Mouse (Mus musculus): ENCODE data around the gene Zfp872. TPM values are rescaled to one million over a fixed set of nuclear protein-coding genes. Genes with fewer than 3 reads are reported as not detected.

Zfp872 gene
- polyA plus RNA-seq, 1 experiment from 2014 or later, result 0.11 TPM

DNA sequence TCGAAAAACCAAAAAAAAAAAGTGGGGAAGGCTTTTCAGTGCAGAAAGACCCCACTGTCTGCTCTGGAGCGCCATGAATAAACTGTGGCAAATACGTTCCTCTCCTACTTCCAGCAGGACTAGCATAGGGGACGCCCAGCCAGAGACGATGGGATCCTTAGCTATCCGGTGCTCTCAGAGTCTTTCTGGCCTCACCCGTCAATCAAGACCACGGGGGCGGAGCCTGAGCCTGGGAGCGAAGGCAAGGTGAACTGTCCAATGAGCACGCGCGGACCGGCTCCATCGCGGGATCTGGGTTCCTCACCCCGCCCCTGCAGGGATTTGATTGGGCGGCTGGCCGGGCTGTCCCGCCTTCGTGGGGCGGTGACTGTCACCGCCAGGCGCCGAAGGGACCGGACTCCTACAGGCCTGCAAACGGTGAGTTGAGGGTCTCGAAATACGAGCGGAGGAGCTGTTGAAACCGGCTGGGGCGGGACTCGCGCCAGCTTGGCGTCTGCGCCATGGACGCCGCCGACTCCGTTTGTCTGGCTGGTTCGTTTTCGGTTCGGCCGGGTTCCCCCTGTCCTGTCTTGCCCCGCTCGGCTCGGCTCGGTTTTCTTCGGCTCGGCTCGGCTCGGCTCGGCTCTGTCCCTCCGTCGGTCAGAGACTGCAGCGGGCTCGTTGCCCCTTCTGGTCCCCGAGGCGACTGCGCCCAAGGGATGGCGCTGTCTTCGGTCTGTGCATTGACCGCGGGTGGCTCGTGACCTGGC is 31.2 kb upstream of the Zfp872 start, which contains the start of gene Pigyl:
Gene Pigyl, plus strand, starts transcription at position 350 of the 749 bp plus-strand sequence.
- H3K36me3 ChIP-seq, result peaks cover 11% of the 10 kb centered on the region
- under 1% methylated on average over 65 of the region's 65 CpGs for WGBS
- peak; percentile 99 for ATAC-seq (ENCODE audit: low FRiP score, low read depth)
- H3K9me3 ChIP-seq, result no peaks in the 10 kb centered on the region
- H3K4me3 ChIP-seq, result peak within 1 kb of the TSS; percentile 65
- H3K9ac ChIP-seq, result peak within 1 kb of the TSS; percentile 88
- peaks cover 18% of the 10 kb centered on the region for H3K4me1 ChIP-seq
- H3K27me3 ChIP-seq, result peaks cover 9% of the 10 kb centered on the region
- peak within 1 kb of the TSS; percentile 90 for H3K27ac ChIP-seq
- peak within 1 kb of the TSS; percentile 76 for H3K4me2 ChIP-seq (replicated peaks)

DNA sequence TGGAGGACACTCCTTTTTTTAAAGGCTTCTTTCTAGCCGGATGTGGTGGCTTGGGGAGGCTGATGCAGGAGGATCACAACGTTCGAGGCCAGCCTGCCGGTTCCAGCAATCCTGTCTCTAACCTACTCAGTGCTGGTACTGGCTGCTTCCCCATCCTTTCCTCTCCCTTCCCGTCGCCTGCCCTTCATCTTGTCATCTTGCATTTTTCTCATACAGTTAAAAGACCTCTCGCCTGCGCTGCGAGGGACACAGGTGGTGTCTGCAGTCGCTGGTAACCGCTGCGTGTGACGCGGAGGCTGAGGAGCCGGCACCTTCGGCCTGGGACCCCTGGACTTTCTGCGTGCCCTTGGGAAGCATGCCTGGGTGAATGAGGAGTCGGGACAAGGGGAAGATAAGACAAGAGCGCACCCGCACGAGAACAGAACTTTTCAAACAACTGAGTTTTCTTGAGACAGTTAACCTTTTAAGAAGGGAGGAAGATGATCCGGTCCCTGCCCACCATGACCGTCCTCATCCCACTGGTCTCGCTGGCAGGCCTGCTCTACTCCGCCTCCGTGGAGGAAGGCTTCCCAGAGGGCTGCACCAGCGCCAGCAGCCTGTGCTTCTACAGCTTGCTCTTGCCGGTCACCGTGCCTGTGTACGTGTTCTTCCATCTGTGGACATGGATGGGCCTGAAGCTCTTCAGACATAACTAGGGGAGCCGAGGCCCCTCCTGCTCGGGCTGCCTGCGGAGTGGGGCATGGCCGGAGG is 30.2 kb upstream of the Zfp872 start:
- Histone ChIP-seq H3K36me3 (peaks cover 11% of the 10 kb centered on the region), H3K4me3 (peak overlapping the region; percentile 65), H3K27me3 (peaks cover 9% of the 10 kb centered on the region), H3K9me3 (no peaks in the 10 kb centered on the region), H3K4me1 (peaks cover 18% of the 10 kb centered on the region), H3K9ac (peak overlapping the region; percentile 88), H3K27ac (no peak overlapping the region), H3K4me2 (replicated peaks) (peak overlapping the region; percentile 76)
- 65% methylated on average over 34 of the region's 34 CpGs for WGBS
- no peak for ATAC-seq (ENCODE audit: low FRiP score, low read depth)

DNA sequence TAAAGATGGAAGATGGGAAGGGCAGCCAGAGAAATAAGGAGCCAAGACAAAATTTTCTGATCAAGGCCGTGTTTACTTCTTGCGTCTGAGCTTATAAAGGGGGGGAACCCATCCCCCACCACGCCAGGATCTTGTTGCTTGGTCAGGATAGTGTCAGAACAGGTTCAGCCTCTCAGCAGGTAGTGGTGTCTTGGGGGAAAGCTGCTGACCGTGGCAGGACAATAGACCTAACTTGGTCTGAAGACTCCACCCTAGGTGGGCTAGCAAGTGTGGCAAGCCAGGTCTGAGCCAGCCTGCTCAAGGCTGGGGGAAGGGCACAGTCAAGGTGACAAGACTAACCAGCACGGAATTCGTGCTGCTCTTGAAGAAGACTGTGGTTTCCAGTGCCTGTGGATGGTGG is 26.6 kb upstream of the Zfp872 start:
- no peak for ATAC-seq (ENCODE audit: low FRiP score, low read depth)
- peaks cover 10% of the 10 kb centered on the region for H3K4me1 ChIP-seq
- peaks cover 11% of the 10 kb centered on the region for H3K36me3 ChIP-seq
- H3K27ac ChIP-seq, result no peak overlapping the region
- no peaks in the 10 kb centered on the region for H3K9me3 ChIP-seq
- no peak overlapping the region for H3K9ac ChIP-seq
- no peak overlapping the region for H3K4me2 ChIP-seq (replicated peaks)
- H3K27me3 ChIP-seq, result peaks cover 11% of the 10 kb centered on the region
- 47% methylated on average over 6 of the region's 6 CpGs for WGBS
- H3K4me3 ChIP-seq, result no peak overlapping the region

DNA sequence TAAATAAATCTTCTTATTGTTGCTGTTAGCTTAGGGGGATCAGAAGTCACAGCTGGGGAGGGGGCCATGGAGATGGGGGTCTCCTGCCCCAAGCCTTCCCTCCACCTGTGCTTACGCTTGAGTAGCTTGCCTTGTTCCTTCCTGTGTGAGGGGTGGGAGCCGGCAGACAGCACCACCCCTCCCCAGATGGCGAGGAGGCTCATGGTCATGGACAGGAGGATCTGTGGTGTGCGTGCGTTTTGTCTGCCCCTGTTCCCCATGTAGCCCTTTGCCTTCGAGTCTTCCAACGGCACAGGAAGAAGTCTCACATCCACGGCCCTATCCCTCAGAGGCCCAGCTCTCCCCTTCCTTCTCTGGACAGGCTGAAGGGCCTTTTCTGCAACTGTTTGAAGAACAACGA is 25.6 kb upstream of the Zfp872 start:
- H3K27ac ChIP-seq, result no peak overlapping the region
- WGBS, result 69% methylated on average over 9 of the region's 9 CpGs
- no peak overlapping the region for H3K4me3 ChIP-seq
- no peak overlapping the region for H3K9ac ChIP-seq
- H3K9me3 ChIP-seq, result peaks cover 4% of the 10 kb centered on the region; the same call in 1 of the 2 replicates
- H3K4me2 ChIP-seq (replicated peaks), result no peak overlapping the region
- H3K27me3 ChIP-seq, result peaks cover 11% of the 10 kb centered on the region
- peaks cover 8% of the 10 kb centered on the region for H3K4me1 ChIP-seq
- no peak for ATAC-seq (ENCODE audit: low FRiP score, low read depth)
- peaks cover 11% of the 10 kb centered on the region for H3K36me3 ChIP-seq

DNA sequence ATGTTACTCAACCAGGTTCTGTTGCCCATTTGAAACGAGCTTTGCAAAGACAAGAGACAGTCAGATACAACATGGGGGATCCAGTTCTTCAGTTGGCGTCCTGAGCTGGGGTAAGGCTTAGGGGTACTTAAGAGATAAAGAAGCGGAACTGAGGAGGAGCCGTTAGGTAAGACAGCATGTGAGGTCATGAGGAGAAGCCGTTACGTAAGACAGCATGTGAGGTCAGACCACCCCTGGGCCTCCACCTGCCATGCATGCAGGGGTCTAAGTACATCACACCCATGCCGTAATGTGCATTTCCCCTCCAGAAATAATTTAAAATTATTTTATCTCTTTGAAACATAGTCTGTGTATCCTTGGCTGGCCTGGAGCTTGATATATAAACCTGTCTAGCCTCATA is 25.0 kb upstream of the Zfp872 start:
- H3K9me3 ChIP-seq, result peaks cover 4% of the 10 kb centered on the region; the same call in 1 of the 2 replicates
- WGBS, result 87% methylated on average over 7 of the region's 7 CpGs
- no peak for ATAC-seq (ENCODE audit: low FRiP score, low read depth)

DNA sequence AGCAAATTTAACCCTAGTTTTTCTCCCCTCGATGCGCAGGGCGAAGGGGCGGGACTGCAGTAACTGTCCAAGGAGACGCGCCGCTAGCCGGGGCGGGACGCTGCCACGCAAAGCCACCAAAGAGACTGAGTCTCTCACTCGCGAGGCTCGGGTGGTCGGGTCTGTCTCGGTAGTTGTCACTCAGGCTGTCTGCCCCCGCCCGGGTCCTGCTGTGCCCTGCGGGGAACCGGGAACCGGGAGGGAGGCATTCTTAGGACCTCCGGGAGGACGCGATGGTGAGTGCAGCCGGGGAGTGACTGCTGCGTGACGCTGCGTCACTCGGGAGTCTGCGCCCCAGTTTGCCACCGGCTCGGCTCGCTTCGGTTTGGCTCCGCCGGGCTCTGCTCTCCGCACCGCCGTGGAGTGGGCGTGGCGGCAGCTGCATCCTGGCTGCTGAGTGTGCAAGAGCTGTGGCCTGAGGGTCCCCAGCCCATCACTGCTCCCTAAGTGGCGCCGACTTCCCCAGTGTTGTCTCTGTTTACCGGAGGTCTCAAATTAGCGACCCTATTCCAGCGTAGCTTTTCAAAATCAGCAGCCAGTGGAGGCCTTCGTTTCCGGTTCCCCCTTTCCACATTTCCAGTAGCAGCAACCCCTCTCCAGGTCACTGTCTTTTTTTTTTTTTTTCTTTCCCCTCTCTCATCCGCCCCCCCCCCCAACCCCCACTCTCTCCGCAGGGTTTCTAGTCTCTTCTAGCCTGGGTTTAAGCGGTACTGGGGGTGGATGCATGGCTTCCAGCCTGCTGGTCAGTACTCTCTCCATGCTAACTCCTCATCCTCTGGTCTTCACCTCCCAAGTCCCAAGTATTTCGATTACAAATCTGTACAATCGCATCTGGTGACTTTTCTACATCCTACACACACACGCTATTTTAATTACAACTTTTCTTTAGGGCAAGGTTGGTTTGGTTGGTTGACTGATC is 22.9 kb upstream of the Zfp872 start:
- peak overlapping the region; percentile 81 for H3K9ac ChIP-seq
- H3K4me2 ChIP-seq (replicated peaks), result peak overlapping the region; percentile 95
- ATAC-seq (ENCODE audit: low FRiP score, low read depth), result peak; percentile 78
- peaks cover 4% of the 10 kb centered on the region; the same call in 1 of the 2 replicates for H3K9me3 ChIP-seq
- H3K27me3 ChIP-seq, result peaks cover 3% of the 10 kb centered on the region; the same call in 1 of the 2 replicates
- H3K27ac ChIP-seq, result no peak overlapping the region
- H3K4me1 ChIP-seq, result no peaks in the 10 kb centered on the region
- no peaks in the 10 kb centered on the region for H3K36me3 ChIP-seq
- 2% methylated on average over 54 of the region's 54 CpGs for WGBS
- peak overlapping the region; percentile 65 for H3K4me3 ChIP-seq

More for the DNA sequence above, 25.0 kb upstream of the Zfp872 start:
- no peak overlapping the region for H3K4me2 ChIP-seq (replicated peaks)
- H3K27me3 ChIP-seq, result peaks cover 5% of the 10 kb centered on the region
- H3K36me3 ChIP-seq, result peaks cover 10% of the 10 kb centered on the region
- H3K4me3 ChIP-seq, result no peak overlapping the region
- H3K4me1 ChIP-seq, result peaks cover 2% of the 10 kb centered on the region
- H3K9ac ChIP-seq, result no peak overlapping the region
- no peak overlapping the region for H3K27ac ChIP-seq

DNA sequence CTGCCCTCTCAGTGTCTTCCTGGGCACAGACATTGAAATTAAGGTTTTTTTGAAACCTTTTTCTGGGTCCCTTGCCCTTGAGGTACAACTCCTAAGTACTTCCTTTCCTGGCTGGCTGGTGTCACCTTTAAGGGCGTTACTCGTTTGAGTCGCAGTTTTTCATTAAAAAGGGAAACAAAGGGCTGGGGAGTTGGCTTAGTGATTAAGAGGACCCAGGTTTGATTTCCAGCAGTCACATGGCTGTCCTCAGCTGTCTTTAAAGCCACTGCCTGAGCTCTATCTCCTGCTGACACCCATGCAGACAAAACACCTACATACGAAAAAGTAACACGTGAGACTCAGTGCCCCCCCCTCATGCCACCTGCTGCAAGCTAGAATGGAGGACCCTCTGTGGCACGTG is 21.9 kb upstream of the Zfp872 start:
- Histone ChIP-seq H3K9me3 (peaks cover 4% of the 10 kb centered on the region; the same call in 1 of the 2 replicates), H3K4me3 (no peak overlapping the region), H3K4me1 (no peaks in the 10 kb centered on the region), H3K9ac (no peak overlapping the region), H3K27ac (no peak overlapping the region), H3K27me3 (peaks cover 3% of the 10 kb centered on the region; the same call in 1 of the 2 replicates), H3K36me3 (no peaks in the 10 kb centered on the region), H3K4me2 (replicated peaks) (no peak overlapping the region)
- no peak for ATAC-seq (ENCODE audit: low FRiP score, low read depth)
- WGBS, result 48% methylated on average over 6 of the region's 6 CpGs

DNA sequence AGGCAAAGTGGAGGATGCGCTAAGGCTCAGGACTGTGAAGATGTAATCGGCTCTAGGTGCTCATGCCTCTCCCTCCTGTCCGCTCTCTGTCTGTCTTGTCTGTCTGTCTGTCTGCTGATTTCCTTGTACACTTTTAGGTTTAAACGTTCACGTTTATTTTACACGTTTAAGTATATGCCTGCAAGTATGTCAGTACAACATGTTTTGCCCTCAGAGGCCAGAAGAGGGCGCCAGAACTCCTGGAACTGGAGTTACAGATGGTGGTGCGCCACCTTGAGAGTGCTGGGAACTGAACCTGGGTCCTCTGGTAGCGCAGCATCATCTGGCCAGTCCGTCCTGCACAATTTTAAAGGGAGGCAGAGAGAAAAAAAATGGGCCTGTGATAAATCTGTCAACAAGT is 21.2 kb upstream of the Zfp872 start:
- no peaks in the 10 kb centered on the region for H3K36me3 ChIP-seq
- H3K27me3 ChIP-seq, result peaks cover 3% of the 10 kb centered on the region; the same call in 1 of the 2 replicates
- no peak for ATAC-seq (ENCODE audit: low FRiP score, low read depth)
- no peak overlapping the region for H3K27ac ChIP-seq
- 88% methylated on average over 10 of the region's 10 CpGs for WGBS
- H3K9me3 ChIP-seq, result peaks cover 4% of the 10 kb centered on the region; the same call in 1 of the 2 replicates
- H3K4me1 ChIP-seq, result no peaks in the 10 kb centered on the region
- no peak overlapping the region for H3K9ac ChIP-seq
- H3K4me3 ChIP-seq, result no peak overlapping the region
- H3K4me2 ChIP-seq (replicated peaks), result no peak overlapping the region

DNA sequence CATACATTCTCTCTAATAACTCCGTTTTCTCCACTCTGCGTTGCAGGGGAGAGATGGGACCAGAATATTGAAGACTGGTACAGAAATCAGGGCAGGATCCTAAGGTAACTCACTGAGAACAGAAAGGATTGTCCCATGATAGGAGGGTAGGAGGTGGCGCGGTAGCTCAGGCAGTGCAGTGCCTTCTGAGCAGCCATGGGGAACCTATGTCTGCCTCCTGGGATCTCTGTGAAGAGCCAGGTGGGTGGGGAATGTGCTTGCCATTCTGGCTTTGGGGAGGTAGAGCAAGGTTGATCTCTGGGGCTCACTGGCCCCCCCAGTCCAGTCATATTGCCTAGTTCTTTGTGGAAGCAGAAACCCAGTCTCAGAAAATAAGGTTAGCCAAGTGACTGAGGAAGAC is 20.1 kb upstream of the Zfp872 start:
- Histone ChIP-seq H3K9me3 (peaks cover 4% of the 10 kb centered on the region; the same call in 1 of the 2 replicates), H3K4me2 (replicated peaks) (no peak overlapping the region), H3K27ac (no peak overlapping the region), H3K4me3 (no peak overlapping the region), H3K36me3 (no peaks in the 10 kb centered on the region), H3K27me3 (peaks cover 3% of the 10 kb centered on the region; the same call in 1 of the 2 replicates), H3K9ac (no peak overlapping the region), H3K4me1 (no peaks in the 10 kb centered on the region)
- ATAC-seq (ENCODE audit: low FRiP score, low read depth), result no peak
- over 99% methylated on average over 4 of the region's 4 CpGs for WGBS

DNA sequence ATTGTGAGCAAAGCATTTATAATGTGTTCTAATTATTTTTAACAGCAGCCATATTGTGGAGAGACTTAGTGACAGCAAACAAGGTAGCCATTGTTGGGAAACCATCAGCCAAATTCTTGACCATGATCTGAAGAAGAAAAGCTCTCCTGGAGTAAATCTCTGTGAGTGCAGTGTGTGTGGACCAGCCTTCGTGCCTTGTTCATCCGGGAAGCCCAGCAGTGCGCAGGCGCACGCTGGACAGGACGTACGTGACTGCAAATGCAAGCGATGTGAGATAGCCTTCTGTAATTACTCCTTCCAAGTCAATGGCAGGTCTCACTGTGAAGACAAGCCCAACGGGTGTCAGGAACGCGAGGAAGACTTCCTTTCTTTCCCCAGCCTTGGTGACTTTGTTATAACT is 18.6 kb upstream of the Zfp872 start:
- Histone ChIP-seq H3K27me3 (no peaks in the 10 kb centered on the region), H3K9ac (no peak overlapping the region), H3K36me3 (no peaks in the 10 kb centered on the region), H3K27ac (no peak overlapping the region), H3K9me3 (peaks cover 4% of the 10 kb centered on the region; the same call in 1 of the 2 replicates), H3K4me3 (no peak overlapping the region), H3K4me2 (replicated peaks) (no peak overlapping the region), H3K4me1 (no peaks in the 10 kb centered on the region)
- 95% methylated on average over 11 of the region's 11 CpGs for WGBS
- no peak for ATAC-seq (ENCODE audit: low FRiP score, low read depth)

DNA sequence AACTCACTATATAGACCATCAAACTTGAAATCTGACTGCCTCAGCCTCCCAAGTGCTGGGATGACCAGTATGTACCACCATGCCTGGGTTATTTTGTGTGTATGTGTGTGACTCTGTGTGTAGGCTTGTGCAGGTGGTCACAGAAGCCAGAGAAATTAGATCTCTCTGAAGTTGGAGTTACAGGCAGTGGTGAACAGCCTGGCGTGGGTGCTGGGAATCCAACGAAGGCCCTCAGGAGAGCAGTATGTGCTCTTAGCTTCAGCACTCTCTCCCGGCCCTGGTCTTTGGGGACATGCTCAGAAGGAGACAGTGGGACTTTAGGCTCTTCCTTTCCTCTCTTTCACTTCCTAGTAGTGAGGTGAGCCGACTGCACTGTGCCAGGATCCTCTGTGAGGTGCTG is 15.6 kb upstream of the Zfp872 start:
- Histone ChIP-seq H3K27me3 (no peaks in the 10 kb centered on the region), H3K36me3 (no peaks in the 10 kb centered on the region), H3K27ac (no peak overlapping the region), H3K9me3 (peaks cover 12% of the 10 kb centered on the region), H3K4me1 (no peaks in the 10 kb centered on the region), H3K4me2 (replicated peaks) (no peak overlapping the region), H3K9ac (no peak overlapping the region), H3K4me3 (no peak overlapping the region)
- WGBS, result 77% methylated on average over 4 of the region's 4 CpGs
- no peak for ATAC-seq (ENCODE audit: low FRiP score, low read depth)

Data from limb, embryonic 13.5 days (tissue).